Mouse (Mus musculus) CH12.LX (cell line): Measurements from ENCODE around the gene Exoc6b.

ENCODE experiments used
- CTCF ChIP-seq, 2 experiments: IDR thresholded peaks in 1 of 2; conservative IDR thresholded peaks in 1 of 2; 2 replicates each; pipeline ENCODE4 v1.5.1; 2011 to 2012; ENCODE audit warnings: low read depth in 2 of 2, low read length in 2 of 2, improper control_type of control experiment in 1 of 2, inconsistent platforms in 1 of 2, mild to moderate bottlenecking in 1 of 2, moderate library complexity in 1 of 2
- E2F4 ChIP-seq: IDR thresholded peaks from 2 replicates; pipeline ENCODE4 v1.6.1; 2011; ENCODE audit warnings: low read depth, low read length, improper control_type of control experiment; ENCODE audit not compliant: insufficient replicate concordance
- EP300 ChIP-seq: IDR thresholded peaks from 2 replicates; pipeline ENCODE4 v1.6.1; 2011; ENCODE audit warnings: low read length, improper control_type of control experiment
- MAFK ChIP-seq: IDR thresholded peaks from 2 replicates; pipeline ENCODE4 v1.6.1; 2011; ENCODE audit warnings: low read length, improper control_type of control experiment; ENCODE audit not compliant: insufficient replicate concordance
- MEF2A ChIP-seq: IDR thresholded peaks from 2 replicates; pipeline ENCODE4 v1.6.1; 2014; ENCODE audit warnings: low read depth, mild to moderate bottlenecking, inconsistent platforms, low read length, improper control_type of control experiment, borderline replicate concordance
- POLR2A ChIP-seq: IDR thresholded peaks from 2 replicates; pipeline ENCODE4 v1.6.1; 2011; ENCODE audit warnings: low read depth, mild to moderate bottlenecking, improper control_type of control experiment, low read length
- POLR2AphosphoS2 ChIP-seq: IDR thresholded peaks from 2 replicates; pipeline ENCODE4 v1.6.1; 2011; ENCODE audit warnings: low read depth, low read length, improper control_type of control experiment
- TBP ChIP-seq: conservative IDR thresholded peaks from 2 replicates; pipeline ENCODE4 v1.6.1; 2011; ENCODE audit warnings: low read depth, low read length, improper control_type of control experiment
- TCF12 ChIP-seq: IDR thresholded peaks from 2 replicates; pipeline ENCODE4 v1.6.1; 2014; ENCODE audit warnings: low read depth, mild to moderate bottlenecking, inconsistent platforms, low read length, improper control_type of control experiment
- ZC3H11A ChIP-seq: IDR thresholded peaks from 2 replicates; pipeline ENCODE4 v1.6.1; 2012; ENCODE audit warnings: low read depth, mild to moderate bottlenecking, inconsistent platforms, low read length, improper control_type of control experiment
- ZMIZ1 ChIP-seq: IDR thresholded peaks from 2 replicates; pipeline ENCODE4 v1.6.1; 2012; ENCODE audit warnings: low read depth, mild to moderate bottlenecking, inconsistent platforms, low read length, improper control_type of control experiment

- TF ChIP-seq EP300: no peak
- TF ChIP-seq POLR2A: no peak
- TF ChIP-seq ZMIZ1: no peak
- TF ChIP-seq E2F4: no peak
- TF ChIP-seq POLR2AphosphoS2: no peak
- no peak for TF ChIP-seq MAFK
- no peak for TF ChIP-seq CTCF (conservative IDR thresholded peaks at IDR 0.05 in 1 of 2, IDR thresholded peaks at IDR 0.05 in 1 of 2; ENCODE audit: low read depth in 2 of 2, low read length in 2 of 2)
- no peak for TF ChIP-seq MEF2A
- TF ChIP-seq TCF12: no peak
- TF ChIP-seq TBP: no peak
- TF ChIP-seq ZC3H11A: no peak
These were observed 482.6 kb downstream of the Exoc6b start for GRCm38 (mm10) chr6:84586551-84587200.
